Mouse (Mus musculus): Measurements from ENCODE around the gene Zwilch. TPM values are rescaled to one million over a fixed set of nuclear protein-coding genes. Genes with fewer than 3 reads are reported as not detected.
"Not testable (repeated sequence)": the region's sequence is repeated elsewhere in the genome, so short reads cannot be mapped to it uniquely, and the experiment has no call there.

Zwilch gene
- total RNA-seq, 2 experiments from 2014 or later = 3.8 to 4.4 TPM

DNA sequence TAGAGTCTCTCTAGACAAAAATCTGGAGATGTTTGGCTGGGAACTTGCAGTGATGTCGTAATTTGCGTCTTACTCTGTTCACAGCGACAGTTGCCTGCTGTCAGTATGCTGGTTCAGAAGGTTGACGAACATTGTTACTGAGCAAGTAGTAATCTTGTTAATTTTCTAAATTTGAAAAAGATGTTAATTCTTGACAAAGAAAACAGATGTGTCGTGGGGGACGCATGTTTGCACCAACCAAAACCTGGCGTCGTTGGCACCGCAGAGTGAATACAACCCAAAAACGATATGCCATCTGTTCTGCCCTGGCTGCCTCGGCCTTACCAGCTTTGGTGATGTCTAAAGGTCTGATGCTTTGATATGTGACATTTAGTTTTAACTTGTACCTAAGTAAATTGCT is 2.5 kb upstream of the Zwilch start:
- H3K4me3 ChIP-seq = no peak overlapping the region; the same call in 1 of the 2 replicates
- TF ChIP-seq CTCF (IDR thresholded peaks at IDR 0.05) = no peak

DNA sequence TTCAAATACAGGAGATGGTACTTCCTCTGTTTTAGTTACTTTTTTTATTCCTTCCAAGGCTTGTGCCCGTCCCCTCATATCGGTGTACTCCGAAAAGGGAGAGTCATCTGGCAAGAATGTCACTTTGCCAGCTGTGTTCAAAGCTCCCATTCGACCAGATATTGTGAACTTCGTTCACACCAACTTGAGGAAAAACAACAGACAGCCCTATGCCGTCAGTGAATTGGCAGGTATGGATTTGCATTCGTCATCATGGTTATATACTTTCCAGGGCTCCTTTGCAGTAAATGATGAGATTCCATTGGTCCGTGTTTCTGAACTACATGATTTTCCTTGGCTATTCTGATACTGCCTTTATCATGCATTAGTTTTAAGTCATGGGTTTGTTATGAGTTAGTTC is 1.9 kb upstream of the Zwilch start:
- intact Hi-C loops (cut with DNase I) = loop anchor here (10.0 kb wide), 1 partner anchor 560 kb away; the partner anchor contains the start of gene Rab11a
- peak overlapping the region; percentile 97 for H3K4me3 ChIP-seq
- H3K27ac ChIP-seq = no peak overlapping the region
- no peak for DNase-seq (ENCODE audit: extremely low spot score in 1 of 2, low spot score in 2 of 2)
- TF ChIP-seq CTCF (IDR thresholded peaks at IDR 0.05) = no peak

More for the DNA sequence above, 2.5 kb upstream of the Zwilch start:
- no peak for DNase-seq (ENCODE audit: extremely low spot score in 1 of 2, low spot score in 2 of 2)
- no peak overlapping the region for H3K27ac ChIP-seq
- intact Hi-C loops (cut with DNase I) = loop anchor here (10.0 kb wide), 1 partner anchor 559 kb away; the partner anchor contains the start of gene Rab11a

DNA sequence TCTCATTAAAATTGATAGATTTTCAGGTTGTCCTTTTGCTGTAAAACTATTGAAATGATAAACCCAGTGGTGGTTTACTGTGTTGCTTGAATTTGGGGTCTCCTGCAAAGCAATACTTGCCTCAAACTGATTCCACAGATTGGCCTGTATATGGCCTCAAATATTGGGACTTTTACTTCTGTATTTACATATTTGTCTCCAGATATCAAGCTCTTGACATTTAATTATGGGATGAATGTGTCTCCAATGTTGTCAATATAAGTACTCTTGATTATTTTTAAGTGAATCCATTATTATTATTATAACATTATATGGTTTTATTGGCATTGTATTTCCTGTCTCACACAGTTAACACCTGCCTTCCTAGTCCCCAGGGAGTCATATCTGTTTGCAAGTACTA is 1.4 kb upstream of the Zwilch start:
- H3K27ac ChIP-seq = no peak overlapping the region; the same call in 1 of the 2 replicates
- intact Hi-C loops (cut with DNase I) = loop anchor here (10.0 kb wide), 1 partner anchor 560 kb away; the partner anchor contains the start of gene Rab11a
- DNase-seq (ENCODE audit: extremely low spot score in 1 of 2, low spot score in 2 of 2) = no peak

DNA sequence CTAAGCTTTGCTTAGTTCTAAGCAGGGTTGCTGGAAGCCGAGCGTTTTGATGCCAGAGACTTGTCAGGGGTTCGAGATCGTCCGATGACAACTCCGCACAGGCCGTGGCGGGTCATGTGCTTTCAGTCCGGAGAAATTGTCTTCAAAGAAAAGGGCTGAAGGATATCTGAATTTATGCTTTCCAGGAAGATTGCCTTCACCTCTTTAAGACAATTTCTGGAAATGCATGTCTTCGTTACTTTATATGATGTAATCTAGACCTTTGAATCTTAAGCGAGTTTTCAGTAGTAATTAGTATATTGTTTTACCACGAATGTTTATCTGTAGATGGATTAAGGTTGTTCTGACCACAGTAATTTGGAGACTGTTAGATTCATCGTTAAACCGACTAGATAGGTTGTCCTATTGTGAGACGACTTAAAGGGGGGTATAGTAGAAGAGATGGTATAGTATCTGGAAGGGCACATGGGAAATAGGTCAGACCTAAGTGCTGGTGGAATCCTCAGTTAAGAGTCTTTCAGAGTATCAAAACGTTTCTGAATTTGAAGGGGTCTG is 839 bp upstream of the Zwilch start:
- H3K4me3 ChIP-seq = peak overlapping the region; percentile 97
- intact Hi-C loops (cut with DNase I) = loop anchor here (10.0 kb wide), 1 partner anchor 561 kb away; the partner anchor contains the start of gene Rab11a
- peak overlapping the region; percentile 96 for H3K27ac ChIP-seq

More for the DNA sequence above, 1.4 kb upstream of the Zwilch start:
- TF ChIP-seq CTCF (IDR thresholded peaks at IDR 0.05) = no peak
- peak overlapping the region; percentile 97 for H3K4me3 ChIP-seq

DNA sequence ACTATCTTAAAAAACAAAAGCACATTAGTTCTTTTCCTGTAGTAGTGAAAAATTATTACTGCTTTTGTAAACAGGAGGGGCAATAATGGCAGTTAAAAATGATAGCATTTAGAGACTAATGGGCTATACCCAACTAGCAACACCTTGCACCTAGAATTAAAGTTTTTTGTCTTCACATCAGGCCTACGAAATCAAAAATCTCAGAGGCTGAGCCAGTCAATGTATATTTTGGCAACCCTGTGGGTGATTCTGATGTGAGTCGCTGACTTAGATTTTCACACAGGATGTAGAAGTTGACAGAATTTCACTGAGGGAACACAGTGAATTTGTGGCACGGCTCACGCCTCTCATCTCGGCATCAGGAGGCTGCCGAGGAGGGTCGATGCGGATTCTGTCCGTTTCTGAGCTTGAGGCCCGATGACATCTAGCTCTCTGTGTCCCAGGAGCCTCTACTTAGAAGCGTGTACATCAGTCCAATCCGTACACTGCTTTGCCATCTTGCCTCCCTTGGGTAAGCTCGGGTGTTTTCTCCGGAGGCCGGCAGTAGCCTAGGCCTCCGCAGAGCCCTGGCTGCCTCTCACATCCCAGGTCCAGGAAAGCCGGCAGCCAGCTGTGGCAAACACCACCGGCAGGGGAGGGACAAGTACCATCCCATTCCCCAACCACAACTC is 624 bp downstream of the Zwilch start:
- Histone ChIP-seq H3K4me3 (peak overlapping the region; percentile 97), H3K27ac (peak overlapping the region; percentile 96; the same call in 1 of the 2 replicates)
- DNase-seq (ENCODE audit: extremely low spot score in 1 of 2, low spot score in 2 of 2) = no peak
- intact Hi-C loops (cut with DNase I) = loop anchor here (10.0 kb wide), 1 partner anchor 563 kb away; the partner anchor contains the start of gene Rab11a
- no peak; the same call in 1 of the 2 replicates for TF ChIP-seq CTCF (IDR thresholded peaks at IDR 0.05)

More for the DNA sequence above, 839 bp upstream of the Zwilch start:
- no peak for TF ChIP-seq CTCF (IDR thresholded peaks at IDR 0.05)
- no peak for DNase-seq (ENCODE audit: extremely low spot score in 1 of 2, low spot score in 2 of 2)

DNA sequence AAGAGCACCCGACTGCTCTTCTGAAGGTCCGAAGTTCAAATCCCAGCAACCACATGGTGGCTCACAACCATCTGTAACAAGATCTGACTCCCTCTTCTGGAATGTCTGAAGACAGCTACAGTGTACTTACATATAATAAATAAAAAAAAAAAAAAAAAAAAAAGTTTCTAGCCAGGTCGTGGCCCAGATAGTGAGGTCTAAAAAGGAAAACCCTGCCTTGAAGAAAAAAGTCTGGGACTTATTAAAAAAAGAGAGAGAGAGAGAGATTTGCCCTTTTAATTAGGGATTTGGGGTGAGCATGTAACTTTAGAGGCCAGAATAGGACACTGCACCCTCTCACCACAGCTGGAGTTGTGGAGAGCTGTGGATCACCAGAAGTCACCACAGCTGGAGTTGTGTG is 2.9 kb downstream of the Zwilch start:
- not testable (repeated sequence) for H3K27ac ChIP-seq; H3K4me3 ChIP-seq; DNase-seq (ENCODE audit: extremely low spot score in 1 of 2, low spot score in 2 of 2)
- intact Hi-C loops (cut with DNase I) = loop anchor here (10.0 kb wide), 1 partner anchor 565 kb away; the partner anchor contains the start of gene Rab11a

DNA sequence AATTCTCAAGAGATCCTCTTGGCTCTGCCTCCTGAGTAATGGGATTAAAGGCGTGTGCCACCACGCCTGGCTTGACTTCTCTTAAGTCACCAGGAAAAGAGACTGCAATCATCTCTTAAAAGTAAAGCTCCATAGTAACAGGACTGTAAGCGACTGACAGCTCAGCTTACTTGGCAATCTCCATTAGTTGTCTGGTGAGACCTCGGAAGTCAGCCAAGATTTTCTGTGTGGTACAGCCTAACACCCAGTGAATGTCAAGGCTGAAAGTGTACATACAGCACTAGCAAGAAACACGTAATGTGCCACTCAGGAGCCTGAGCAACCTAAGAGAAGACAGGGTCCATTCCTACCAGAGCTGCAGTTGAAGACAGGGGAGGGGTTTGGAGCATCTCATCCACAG is 12.4 kb downstream of the Zwilch start:
- no peak for DNase-seq (ENCODE audit: extremely low spot score in 1 of 2, low spot score in 2 of 2)
- no peak for TF ChIP-seq CTCF (IDR thresholded peaks at IDR 0.05)
- Histone ChIP-seq H3K27ac (no peak overlapping the region), H3K4me3 (no peak overlapping the region)
- intact Hi-C loops (cut with DNase I) = no loop called here

DNA sequence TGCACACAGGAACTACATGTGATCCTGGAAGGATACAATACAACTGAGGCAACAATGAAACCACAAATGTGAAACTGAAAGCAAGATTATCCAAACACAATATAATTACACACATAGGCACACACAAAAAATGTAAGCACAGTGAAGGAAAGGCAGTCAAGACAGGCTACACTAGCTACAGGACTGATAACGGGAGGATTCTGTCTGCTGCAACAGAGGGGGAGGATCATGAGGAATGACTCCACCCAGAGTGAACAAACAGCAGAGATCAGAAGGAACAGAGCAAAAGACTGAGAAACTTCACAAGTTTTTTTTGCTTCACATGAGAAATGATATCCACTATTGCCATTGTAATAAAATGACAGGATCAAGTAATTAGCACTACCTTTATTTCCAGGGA is 16.3 kb downstream of the Zwilch start:
- Histone ChIP-seq H3K27ac (no peak overlapping the region), H3K4me3 (no peak overlapping the region)
- DNase-seq (ENCODE audit: extremely low spot score in 1 of 2, low spot score in 2 of 2) = no peak
- no peak for TF ChIP-seq CTCF (IDR thresholded peaks at IDR 0.05)
- intact Hi-C loops (cut with DNase I) = no loop called here

DNA sequence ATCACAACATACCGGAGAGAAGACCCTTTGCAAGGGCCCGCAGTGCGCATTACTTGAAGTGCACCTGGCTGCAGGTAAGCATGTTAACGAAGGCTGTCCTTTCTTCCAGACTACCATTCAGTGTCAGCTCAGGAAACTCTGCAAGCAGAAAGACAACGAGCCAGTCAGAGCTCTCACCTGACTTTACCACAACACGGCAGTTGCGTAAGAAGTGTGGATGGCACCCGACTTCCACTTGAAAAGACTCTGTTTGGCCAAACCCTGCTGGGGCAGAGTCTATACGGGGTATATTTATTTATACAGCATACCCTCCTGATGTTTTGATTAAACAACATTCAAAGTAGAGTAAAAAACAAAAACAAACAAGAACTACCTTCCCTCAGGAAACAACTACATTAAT is 33.0 kb downstream of the Zwilch start:
- intact Hi-C loops (cut with DNase I) = loop anchor here (2.0 kb wide), 1 partner anchor 133 kb away; no protein-coding TSS in a partner anchor
- no peak for TF ChIP-seq CTCF (IDR thresholded peaks at IDR 0.05)
- H3K4me3 ChIP-seq = no peak overlapping the region
- DNase-seq (ENCODE audit: extremely low spot score in 1 of 2, low spot score in 2 of 2) = no peak
- H3K27ac ChIP-seq = no peak overlapping the region

DNA sequence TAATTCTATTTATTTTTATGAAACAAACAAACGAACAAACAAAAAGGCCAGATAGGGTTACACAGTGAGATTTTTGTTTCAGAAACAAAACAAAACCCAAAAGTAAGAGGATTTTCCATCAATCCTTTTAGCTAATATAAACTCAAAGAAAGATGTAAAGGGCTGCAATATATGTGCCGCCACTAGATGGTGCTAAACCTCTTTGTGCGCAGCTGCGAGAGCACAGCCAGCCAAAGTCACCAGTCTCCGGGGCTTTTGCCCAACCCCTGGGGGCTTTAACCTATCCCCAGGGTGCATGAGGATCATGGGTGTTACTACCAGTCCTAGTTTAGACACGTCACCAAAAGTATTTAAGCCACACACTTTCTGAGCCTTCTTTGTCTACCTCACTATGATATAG is 34.0 kb downstream of the Zwilch start:
- H3K4me3 ChIP-seq; intact Hi-C loops (cut with DNase I); H3K27ac ChIP-seq: not testable (repeated sequence)
- peak; percentile 35 to 55 for DNase-seq (ENCODE audit: extremely low spot score in 1 of 2, low spot score in 2 of 2)
- peak; percentile 91 for TF ChIP-seq CTCF (IDR thresholded peaks at IDR 0.05)

DNA sequence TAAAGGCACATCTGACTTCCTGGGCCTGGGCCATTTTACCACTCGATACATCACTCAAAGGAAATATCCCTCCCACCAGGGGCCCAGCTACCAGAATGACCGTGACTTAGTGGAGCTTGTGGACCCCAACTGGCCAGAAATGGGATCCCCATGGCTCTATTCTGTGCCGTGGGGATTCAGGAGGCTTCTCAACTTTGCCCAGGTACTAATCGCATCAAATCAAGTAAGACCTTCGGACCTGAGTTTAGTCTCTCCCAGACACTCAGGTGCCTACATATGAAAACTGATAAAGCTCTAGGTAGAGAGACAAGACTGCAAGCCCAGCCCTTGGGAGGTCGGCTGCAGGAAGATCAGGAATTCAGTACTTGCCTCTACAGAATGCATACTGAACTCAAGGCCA is 41.3 kb downstream of the Zwilch start:
- no peak for TF ChIP-seq CTCF (IDR thresholded peaks at IDR 0.05)
- DNase-seq (ENCODE audit: extremely low spot score in 1 of 2, low spot score in 2 of 2) = no peak
- H3K27ac ChIP-seq = no peak overlapping the region
- no peak overlapping the region for H3K4me3 ChIP-seq
- intact Hi-C loops (cut with DNase I) = no loop called here

DNA sequence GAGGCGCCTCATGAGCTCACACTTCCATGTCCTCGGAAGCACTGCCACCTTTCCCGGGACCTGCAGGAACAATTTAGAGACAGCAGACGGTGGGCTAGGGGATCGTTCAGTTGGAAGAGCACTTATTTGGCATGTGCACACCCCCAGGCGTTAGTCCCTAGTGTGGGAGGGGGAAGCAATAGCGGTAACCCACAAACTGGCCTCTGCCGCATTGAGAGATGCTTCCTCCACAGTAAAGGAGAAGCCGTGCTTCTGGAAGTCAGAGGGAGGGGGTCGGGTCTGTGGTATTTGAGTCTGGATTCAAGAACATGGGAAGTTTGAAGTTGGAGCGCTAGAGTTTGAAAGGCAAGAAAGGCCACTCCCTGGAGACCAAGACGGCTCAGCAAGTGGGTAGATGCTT is 46.8 kb downstream of the Zwilch start:
- Histone ChIP-seq H3K27ac (no peak overlapping the region), H3K4me3 (no peak overlapping the region)
- intact Hi-C loops (cut with DNase I) = no loop called here
- TF ChIP-seq CTCF (IDR thresholded peaks at IDR 0.05) = no peak
- DNase-seq (ENCODE audit: extremely low spot score in 1 of 2, low spot score in 2 of 2) = no peak
